Mouse (Mus musculus) small intestine, adult 2 months (tissue): ENCODE data around the gene Prdx2.

Source experiments
- CTCF ChIP-seq: fragments of 200-500 bp; IDR thresholded peaks from 2 replicates; pipeline ENCODE4 v1.5.1; 2012; ENCODE audit warnings: low read depth, mild to moderate bottlenecking, control low read depth, inconsistent platforms, low read length, moderate library complexity, mixed read lengths; ENCODE audit not compliant: insufficient replicate concordance, insufficient read length; ENCODE audit errors: extremely low read depth
- POLR2A ChIP-seq: fragments of 200-500 bp; IDR thresholded peaks from 2 replicates; pipeline ENCODE4 v1.6.1; 2012; ENCODE audit warnings: low read depth, mild to moderate bottlenecking, control low read depth, inconsistent platforms, low read length, moderate library complexity

DNA sequence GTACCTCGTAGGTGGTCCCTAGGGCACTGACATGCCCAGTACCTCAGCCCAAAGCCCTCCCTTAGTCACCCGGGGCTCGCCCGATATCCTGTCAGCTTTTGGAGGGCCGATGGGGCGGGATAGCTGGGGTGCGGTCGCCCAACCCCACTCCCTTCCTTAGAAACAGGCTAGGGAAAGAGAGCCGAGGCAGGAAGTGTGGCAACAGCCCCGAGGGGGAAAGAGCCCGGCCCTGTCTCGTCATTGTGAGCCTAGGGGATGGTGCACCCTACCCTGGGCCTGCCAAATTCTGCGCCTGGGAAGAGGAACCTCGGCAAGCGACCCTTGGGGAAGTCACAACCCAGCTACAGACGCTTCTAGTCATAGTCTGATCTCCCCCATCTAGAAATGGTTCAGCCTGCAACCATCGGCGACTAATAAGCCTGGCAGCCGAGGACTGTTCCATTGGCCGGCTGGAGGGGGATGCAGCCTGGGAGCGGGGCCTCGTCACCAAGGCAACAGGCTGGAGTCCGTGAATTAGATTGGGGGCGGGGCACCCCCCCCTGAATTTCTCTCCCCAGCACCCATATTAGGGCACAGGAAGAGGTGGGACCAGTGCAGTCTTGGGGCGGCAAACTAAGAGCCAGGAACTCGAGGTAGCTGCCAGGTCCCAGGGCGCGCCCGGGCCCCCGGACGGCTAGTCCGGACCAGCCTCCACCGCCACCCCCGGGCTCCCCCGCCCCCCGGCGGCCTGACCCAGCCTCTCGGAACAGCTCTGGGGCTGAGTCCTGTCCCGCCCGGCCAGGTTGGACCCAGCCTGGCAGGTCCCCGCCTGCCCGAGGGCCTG lies 10.4 kb downstream of the Prdx2 start:
- peak; percentile 43; the same call in 1 of the 2 replicates for TF ChIP-seq POLR2A
- TF ChIP-seq CTCF: no peak
